Mouse (Mus musculus) G1E-ER4 (cell line): Measurements from ENCODE around the gene Corin. TPM values are rescaled to one million over a fixed set of nuclear protein-coding genes. Genes with fewer than 3 reads are reported as not detected.

Experiments used
- GATA1 ChIP-seq: IDR thresholded peaks from one replicate; pipeline ENCODE4 v1.8.0; 2012; ENCODE audit warnings: low read length, inconsistent platforms
- polyA plus RNA-seq: library from polyadenylated mRNA; stranded (reverse); fragments of >175 nt; gene quantifications from 2 replicates; pipeline ENCODE4 v1.2.3, GENCODE M21; 2012

Corin gene
- polyA plus RNA-seq, 1 experiment, result not detected

DNA sequence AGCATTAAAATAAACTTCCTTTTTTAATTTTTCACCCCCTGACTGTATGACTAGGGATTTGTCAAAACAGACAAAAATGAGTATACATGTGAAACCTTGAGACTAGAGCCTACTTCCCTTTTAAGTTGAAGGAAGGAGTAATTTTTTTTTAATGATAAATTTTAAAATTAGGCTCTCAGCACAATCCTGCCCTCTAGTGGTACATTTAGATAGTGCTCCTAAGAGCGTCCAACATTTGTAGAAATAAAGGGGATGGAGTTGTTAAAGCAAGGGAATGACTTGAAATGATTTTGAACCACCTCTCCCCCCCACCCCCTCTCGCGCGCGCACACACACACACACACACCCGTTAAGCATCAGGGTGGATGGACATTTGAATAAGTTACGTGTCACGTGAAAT is 234.6 kb downstream of the Corin start:
- TF ChIP-seq GATA1, result no peak

DNA sequence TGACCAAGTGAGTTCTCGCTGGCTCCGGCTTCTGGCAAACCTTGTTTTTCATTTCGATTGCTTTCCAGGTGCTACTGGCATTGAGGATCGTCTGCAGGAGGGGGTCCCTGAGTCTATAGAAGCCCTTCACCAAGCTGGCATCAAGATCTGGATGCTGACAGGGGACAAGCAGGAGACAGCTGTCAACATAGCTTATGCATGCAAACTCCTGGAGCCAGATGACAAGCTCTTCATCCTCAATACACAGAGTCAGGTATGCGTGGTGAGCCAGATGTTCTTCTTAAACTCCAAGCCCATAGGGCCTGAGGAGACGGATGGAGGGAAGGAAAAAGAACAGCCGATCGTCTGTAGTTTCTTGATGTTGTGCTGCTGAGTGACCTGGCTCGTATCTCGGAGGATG is 235.1 kb downstream of the Corin start:
- no peak for TF ChIP-seq GATA1

DNA sequence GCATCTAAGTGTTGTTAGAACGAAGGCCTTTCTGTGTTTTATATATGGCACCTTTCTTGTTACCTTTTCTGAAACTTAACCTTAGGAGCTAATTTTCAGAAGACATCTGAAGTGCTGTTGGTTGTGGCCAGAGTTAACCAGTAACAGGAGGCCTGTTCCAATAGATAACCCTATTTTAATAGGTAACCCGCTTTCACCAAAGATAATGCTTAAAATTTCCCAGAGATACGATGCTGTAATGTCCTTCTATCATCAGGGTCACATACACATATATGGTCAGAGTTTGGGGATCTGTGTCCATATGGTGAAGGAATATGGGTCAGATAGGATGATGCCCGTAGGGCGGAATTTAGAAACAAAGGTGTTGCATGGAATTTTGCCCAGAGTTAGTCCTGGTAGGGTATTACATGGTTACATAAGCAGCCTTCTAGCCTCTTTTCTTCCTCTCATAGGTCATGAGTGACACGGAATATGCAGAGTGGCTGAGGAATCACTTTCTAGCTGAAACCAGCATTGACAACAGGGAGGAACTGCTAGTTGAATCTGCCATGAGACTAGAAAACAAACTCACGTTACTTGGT is 237.2 kb downstream of the Corin start:
- no peak for TF ChIP-seq GATA1

DNA sequence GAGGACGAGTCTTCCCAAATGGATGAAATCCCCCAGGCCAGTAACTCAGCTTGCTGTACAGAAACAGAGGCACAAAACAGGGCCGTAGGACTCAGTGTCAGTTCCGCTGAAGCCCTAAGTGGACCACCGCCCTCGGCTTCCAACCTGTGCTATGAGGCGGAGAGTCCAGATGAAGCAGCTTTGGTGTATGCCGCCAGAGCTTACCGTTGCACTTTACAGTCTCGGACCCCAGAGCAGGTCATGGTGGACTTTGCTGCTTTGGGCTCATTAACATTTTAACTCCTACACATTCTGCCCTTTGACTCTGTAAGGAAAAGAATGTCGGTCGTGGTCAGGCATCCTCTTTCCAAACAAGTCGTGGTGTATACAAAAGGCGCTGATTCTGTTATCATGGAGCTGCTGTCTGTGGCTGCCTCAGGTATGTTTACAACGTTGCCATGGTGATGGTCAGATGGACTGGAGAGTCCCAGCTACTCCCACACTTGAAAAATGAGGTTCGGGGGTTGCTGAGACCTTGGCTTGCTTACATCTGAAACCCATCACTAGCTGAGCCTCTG is 240.0 kb downstream of the Corin start:
- no peak for TF ChIP-seq GATA1

DNA sequence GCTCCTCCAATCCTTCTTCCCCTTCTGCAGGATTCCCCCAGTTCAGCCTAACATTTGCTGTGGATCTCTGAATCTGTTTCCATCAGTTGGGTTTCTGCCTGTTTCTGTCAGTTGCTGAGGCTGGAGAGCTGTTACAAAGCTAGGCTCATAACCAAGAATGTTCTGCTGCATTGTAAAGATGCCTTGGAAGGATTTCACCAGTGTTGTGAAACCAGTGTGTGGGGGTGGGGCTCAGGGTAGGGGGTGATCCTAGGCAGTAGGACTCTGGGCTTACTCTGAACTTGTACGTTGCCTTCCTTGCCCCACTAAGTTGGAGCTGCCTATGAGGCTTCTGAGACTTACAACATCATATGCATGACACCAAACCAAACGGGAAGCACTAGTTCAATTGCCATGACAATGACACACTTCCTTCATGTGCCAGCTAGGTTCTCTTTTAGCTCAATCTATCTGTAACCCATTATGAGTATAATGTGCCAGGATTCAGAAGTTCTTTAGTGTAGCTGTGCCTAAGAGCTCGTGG is 242.4 kb downstream of the Corin start:
- TF ChIP-seq GATA1, result no peak

DNA sequence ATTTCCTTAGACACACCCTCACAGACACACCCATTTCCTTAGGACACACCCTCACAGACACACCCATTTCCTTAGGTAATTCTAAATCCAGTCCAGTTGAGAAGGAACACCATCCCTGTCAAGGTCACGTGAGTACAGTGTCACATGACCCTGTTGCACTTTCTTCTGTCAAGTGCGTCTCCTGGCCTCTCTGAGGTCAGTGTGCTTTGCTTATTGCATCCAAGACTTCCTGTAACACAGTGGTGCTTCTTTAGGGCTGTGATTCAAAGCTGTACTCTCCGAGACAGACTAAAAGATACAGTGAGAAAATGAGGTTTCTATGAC is 245.0 kb downstream of the Corin start:
- no peak for TF ChIP-seq GATA1

DNA sequence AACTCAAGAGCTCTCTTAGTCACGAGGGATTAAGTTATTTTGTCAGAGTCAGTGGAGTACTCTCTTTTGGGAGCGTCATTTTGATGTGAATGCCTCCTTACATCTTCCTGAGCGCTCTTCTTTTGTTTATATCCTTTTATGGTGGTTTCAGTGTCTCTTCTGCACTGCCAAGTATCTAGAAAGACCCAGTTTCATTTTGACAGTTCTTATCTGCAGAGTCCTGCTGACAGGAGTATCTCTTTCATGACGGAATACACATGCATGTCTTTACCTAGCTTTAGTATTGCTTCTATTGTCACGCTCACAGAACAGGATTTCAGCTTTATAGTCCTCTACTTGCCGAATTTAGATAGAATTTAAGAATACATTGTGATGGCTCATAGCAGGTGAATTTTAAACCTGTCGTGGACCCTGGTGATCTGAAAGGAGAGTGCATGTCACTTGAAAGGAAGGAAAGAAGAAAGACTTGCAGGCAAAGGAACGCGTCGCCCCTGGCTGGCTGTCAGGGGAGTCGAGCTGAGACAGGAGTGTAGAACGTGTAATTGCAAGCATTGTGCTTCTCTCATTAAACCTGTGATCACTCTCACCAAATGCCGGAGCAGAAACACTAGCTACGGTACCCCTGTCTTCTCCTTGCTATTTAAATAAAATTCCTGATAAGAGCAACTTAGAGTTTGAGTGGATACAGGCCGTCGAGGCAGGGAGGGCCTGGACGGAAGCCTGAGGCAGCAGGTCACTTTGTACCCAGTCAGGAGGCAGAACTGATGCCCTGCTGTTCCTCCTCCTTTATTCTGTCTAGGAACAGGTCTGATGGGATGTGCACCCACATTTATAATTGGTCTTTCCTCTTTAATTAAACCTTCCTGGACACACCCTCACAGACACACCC is 245.6 kb downstream of the Corin start:
- TF ChIP-seq GATA1, result no peak

DNA sequence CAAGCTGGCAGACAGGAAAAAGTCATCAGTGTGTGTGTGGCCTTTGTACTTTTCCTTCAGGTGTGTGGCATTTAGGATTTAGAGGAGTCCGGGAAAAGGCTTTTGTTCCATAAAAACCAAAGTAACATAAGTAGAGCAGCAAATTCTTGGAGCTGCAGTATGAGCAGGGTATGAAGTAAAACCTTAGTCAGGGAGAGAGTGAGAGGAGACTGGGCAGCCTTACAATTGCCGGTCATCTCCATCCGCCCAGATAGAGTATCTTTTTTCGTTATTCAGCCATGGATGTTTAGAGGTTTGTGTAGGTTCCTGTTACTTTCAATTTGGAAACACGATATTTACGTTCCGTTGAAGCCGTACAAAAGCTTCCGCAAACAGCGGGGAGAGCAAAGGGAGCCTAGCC is 247.2 kb downstream of the Corin start:
- no peak for TF ChIP-seq GATA1

DNA sequence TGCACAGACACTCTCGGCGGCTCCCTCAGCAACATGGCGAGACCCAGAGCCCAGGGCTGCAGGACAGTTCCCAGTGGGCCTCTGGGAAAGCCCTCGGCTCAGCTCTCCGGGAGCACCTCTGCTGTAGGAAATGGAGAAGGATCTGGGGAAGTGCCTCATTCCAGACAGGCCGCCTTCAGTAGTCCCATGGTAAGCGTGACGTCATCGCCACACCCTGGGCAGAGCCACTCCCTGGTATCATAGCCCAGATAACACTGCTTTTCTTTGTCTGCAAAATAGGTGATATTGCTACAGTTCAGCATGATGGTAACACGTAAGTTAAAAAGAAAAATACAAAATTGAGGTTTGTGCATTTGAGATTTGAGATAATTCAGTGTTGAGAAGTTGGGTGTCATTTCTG is 249.3 kb downstream of the Corin start:
- TF ChIP-seq GATA1, result no peak

DNA sequence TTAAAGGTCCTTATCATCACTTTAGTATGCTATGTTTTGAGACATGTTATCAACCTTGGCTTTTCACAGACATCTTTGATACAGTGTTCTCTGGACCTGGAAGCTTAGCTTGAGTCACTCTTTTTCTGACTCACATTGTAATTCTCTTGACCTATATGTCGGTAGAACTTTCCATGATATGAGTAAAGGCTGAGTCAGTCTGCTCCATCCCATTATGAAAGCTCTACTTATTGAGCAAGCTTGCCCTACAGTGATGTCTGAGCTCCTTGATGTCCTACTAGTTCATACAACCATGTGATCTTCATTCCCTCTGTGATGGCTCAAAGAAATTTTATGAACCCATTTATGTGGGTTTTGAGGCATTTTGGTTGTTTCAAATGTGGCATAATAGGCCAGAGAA is 254.1 kb downstream of the Corin start:
- TF ChIP-seq GATA1, result no peak

Other genes with a start within 250 kb of the Corin start
- 9.7 and 15.3 TPM in 2 replicates for gene Nfxl1, start 55.2 kb upstream of the Corin start, polyA plus RNA-seq
- gene Zar1, start 76.8 kb upstream of the Corin start, polyA plus RNA-seq, result not detected in 2 replicates
- gene Gm5868, start 83.1 kb upstream of the Corin start, polyA plus RNA-seq, result not detected in 2 replicates
- gene Cnga1, start 139.8 kb upstream of the Corin start, polyA plus RNA-seq, result not detected in 2 replicates
- gene Nipal1, start 143.3 kb upstream of the Corin start, polyA plus RNA-seq, result not detected in 2 replicates
- gene Txk, start 248.3 kb upstream of the Corin start, polyA plus RNA-seq, result not detected in 2 replicates